Mouse (Mus musculus) gastrocnemius, adult 2 months (tissue): ENCODE results near the gene Zfp668. TPM values are rescaled to one million over a fixed set of nuclear protein-coding genes. Genes with fewer than 3 reads are reported as not detected.
"Not testable (repeated sequence)": the region's sequence is repeated elsewhere in the genome, so short reads cannot be mapped to it uniquely, and the experiment has no call there.

Experiments
- DNase-seq: peaks from one replicate; pipeline ENCODE4 v3.0.0; 2022
- H3K27ac ChIP-seq: fragments of 200-600 bp; 2 replicates; pipeline ENCODE4 v1.8.1; 2022; ENCODE audit warnings: mild to moderate bottlenecking
- H3K4me3 ChIP-seq: fragments of 200-600 bp; 2 replicates; pipeline ENCODE4 v1.8.1; 2022; ENCODE audit warnings: mild to moderate bottlenecking, moderate library complexity
- CTCF ChIP-seq: fragments of 200-600 bp; IDR thresholded peaks from 2 replicates; pipeline ENCODE4 v1.8.1; 2022; ENCODE audit warnings: antibody characterized with exemption, mild to moderate bottlenecking, moderate library complexity
- intact Hi-C: fragments of 180-260 bp; cut with DNase I; formaldehyde crosslinking; loops from one replicate; pipeline ENCODE4 v1.15.1; 2025
- total RNA-seq, 2 experiments: library from RNA; stranded (reverse); gene quantifications; 2 replicates each; pipeline ENCODE4 v1.2.3; 2021

Gene Zfp668
- total RNA-seq, 2 experiments from 2014 or later: 3.3 to 5.0 TPM

DNA sequence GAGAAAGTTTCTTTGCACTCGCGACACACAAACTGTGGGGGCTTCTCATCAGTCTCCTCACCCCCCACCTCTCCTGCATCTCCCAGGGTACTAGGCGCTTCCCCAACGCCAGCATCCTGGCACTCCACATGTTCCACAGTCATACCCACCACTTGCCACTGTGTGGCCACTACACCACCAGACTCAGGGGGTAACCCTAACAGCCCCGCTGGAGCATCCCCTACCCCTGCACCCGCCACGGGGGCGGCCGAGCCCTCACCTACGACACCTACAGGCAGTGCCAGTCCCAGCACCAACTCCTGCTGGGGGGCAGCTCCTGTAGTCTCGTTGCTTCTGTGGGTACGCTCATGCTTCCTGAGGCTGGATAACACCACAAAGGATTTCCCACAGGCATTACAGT lies 10.2 kb downstream of the Zfp668 start:
- no peak overlapping the region for H3K4me3 ChIP-seq
- H3K27ac ChIP-seq: no peak overlapping the region
- intact Hi-C loops: no loop called here
- TF ChIP-seq CTCF: no peak
- no peak for DNase-seq

DNA sequence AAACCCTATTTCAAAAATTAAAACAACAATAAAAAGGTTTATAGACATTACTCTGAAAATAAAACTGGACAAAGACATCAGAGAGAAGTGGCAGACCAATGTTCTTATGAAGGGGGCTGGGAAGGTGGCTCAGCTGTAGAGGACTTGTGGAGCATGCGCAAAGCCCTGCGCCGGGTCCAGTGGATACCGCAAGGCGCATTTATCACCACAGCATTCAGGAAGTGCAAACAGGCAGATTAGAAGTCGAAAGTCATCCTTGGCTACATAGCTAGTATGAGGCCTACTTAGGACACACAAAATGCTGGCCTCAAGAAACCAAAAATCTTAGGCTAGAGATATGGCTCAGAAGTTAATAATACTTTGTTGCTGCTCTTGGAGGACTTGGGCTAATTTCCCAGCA lies 18.4 kb downstream of the Zfp668 start:
- intact Hi-C loops: no loop called here
- Histone ChIP-seq H3K27ac (no peak overlapping the region), H3K4me3 (no peak overlapping the region)
- no peak for TF ChIP-seq CTCF
- no peak for DNase-seq

DNA sequence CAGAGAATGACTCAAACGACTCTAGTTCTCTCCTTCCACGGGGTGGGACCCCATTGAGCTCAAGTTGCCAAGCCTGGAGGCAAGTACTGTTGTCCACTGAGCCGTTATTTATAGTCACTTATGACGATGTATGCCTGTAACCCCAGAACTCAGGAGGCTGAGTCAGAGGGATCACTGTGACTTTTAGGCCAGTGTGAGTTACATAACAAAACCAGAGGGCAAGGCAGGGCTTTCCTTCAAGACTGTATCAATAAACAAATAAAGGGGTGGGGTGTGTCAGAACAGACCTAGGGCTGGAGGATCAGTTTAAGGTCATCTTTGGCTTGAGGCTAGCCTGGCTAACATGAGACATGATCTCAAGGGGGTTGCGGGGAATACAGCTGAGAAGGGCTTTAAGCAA lies 25.7 kb downstream of the Zfp668 start:
- no peak for TF ChIP-seq CTCF
- no peak for DNase-seq
- H3K27ac ChIP-seq: peak overlapping the region; percentile 78
- H3K4me3 ChIP-seq: no peak overlapping the region
- intact Hi-C loops: no loop called here

DNA sequence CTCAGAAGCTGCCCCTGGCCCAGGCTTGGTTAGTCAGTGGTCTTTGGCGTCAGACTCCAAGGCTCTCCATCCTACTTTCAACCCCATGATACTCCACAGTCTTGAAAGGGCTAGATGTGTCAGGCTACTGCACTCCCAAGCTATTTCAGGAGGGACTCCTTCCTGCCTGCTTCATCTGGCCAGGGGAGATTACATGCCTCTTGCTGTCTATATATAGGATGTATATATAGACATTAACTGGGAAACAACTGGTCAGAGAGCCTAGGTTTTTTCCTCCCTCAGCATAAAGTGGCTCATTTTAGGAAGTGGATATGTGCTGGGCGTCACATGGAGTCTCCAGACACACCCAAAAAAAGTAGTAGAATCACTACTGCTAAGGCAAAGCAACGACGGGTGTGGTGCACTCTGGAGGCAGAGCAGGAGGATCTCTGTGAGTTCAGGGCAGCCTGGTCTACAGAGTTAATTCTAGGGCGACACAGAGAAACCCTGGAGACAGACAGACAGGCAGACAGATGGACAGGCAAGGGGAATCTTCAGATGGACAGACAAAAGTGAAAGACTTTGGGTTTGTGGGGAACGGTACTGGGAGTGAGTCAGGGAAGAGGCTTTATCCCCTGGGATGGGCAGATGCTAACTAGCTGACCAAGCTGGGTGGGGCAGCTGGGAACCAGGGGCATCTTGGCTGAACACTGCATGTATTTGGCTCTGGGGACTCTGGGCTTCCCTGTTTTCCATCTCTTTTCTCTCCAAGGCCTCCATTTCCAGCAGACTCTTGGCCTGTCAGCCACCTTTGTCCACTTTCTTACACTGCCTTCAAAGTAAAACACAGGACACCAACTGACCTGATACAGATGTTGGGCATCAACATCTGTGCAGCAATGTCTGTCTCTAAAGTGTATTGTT lies 26.4 kb downstream of the Zfp668 start:
- peak; percentile 39 for DNase-seq
- peak overlapping the region; percentile 32 for H3K4me3 ChIP-seq
- intact Hi-C loops: no loop called here
- H3K27ac ChIP-seq: peak overlapping the region; percentile 78
- no peak for TF ChIP-seq CTCF

DNA sequence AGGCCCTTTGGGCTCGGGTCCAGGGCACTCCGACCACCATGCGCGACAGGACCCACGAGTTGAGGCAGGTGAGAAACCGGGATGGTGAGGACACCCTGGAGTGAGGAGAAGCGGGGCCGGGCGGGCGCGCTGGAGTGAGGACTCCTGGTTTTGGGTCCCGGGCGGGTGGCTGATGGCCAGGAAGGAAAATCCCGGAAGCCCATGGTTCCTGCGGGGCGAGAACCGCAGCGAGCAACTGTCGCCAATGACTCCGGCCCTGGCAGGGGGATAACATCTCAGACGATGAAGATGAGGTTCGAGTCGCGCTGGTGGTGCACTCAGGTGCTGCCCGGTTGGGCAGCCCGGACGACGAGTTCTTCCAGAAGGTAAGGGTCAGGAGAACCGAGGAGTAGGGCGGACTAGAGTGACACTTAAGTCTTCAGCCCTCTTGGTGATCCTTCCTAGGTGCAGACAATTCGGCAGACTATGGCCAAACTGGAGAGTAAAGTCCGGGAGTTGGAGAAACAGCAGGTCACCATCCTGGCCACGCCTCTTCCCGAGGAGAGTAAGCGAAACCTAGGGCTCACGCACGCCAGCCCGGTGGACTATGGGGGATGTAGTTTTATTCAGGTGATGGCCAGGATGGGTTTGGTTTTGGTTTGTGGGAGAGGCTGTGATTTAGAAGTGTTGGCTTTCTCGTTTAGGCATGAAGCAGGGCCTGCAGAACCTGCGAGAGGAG lies 34.5 kb downstream of the Zfp668 start:
- H3K27ac ChIP-seq: peak overlapping the region; percentile 96
- intact Hi-C loops: loop anchor here (5.0 kb wide), 1 partner anchor 40 kb away; the partner anchor contains the start of gene Hsd3b7
- peak overlapping the region; percentile 71 for H3K4me3 ChIP-seq
- peak; percentile 88 for DNase-seq
- TF ChIP-seq CTCF: no peak

DNA sequence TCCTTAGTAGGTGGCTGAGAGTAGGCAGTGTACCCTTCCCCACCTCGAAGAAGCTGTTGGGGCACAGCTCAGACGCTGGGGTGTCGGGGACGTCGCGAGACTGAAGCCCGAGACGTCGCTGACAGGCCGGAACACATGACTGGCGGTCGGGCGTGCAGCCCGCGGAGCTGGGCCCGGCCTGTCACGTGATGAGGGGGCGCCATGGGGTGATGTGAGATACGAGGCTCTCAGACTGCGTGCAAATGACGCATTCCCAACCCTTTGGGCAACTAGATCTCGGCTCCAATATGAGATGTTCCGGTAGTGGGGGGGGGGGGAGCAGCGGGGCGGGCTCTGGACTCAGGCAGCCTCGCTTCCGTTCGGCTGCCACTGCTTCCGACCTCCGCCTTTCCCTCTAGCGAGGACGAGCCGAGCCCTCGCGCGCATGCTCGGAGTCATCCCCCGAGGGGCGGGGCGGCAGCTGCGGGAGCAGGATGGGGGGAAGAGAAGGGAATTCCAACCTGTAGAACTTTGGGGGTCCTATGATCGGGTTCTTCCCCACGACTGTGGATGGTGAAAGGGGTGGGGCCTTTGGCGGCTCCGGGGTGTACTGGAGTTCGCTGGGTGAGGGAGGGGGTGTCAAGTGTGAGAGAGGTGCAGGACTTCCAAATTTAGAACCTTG lies 35.2 kb downstream of the Zfp668 start:
- no peak for TF ChIP-seq CTCF
- peak; percentile 97 for DNase-seq
- H3K27ac ChIP-seq: peak overlapping the region; percentile 96
- intact Hi-C loops: loop anchor here (2.0 to 5.0 kb wide), 2 partner anchors 33 to 39 kb away; partner anchors contain the start of gene Hsd3b7
- H3K4me3 ChIP-seq: peak overlapping the region; percentile 71

DNA sequence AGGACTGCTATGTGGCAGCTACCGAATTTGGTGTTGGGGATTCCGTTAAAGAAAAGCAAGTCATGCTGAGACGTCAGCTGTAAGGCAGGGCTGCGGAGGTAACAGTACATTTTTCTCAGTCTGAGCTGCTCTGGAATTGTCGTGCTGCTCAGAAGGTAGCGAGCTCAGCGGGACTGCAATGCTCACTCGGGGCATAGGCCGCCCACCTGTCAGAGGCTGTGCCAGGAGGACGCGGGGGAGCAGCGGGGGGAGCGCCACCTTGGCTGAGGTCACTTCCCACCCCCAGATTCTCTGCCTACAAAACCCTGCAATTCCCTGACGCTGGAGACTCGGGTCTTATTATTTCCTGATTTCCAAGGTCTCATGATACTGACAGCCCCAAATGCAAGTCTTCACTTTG lies 35.7 kb downstream of the Zfp668 start:
- intact Hi-C loops: loop anchor here (2.0 to 5.0 kb wide), 2 partner anchors 34 to 39 kb away; partner anchors contain the start of gene Hsd3b7
- peak overlapping the region; percentile 96 for H3K27ac ChIP-seq
- peak; percentile 65 for DNase-seq
- TF ChIP-seq CTCF: no peak
- H3K4me3 ChIP-seq: peak overlapping the region; percentile 71

DNA sequence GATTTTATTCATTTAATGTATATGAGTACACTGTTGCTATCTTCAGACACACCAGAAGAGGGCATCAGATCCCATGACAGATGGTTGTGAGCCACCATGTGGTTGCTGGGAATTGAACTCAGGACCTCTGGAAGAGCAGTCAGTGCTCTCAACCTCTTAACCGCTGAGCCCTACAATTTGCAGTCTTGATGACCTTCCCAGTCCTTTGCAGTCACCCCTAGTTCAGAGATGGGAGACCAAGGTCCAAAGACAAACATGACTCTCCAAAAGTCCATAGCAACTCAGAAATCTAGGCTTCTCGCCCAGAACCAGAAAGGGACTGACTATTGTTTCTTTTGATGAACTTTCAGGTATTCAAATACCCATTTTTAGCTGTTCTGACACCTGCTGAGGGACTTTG lies 36.6 kb downstream of the Zfp668 start:
- not testable (repeated sequence) for H3K4me3 ChIP-seq, DNase-seq
- intact Hi-C loops: loop anchor here (2.0 to 5.0 kb wide), 2 partner anchors 35 to 38 kb away; partner anchors contain the start of gene Hsd3b7
- peak overlapping the region; percentile 96; the same call in 1 of the 2 replicates for H3K27ac ChIP-seq

DNA sequence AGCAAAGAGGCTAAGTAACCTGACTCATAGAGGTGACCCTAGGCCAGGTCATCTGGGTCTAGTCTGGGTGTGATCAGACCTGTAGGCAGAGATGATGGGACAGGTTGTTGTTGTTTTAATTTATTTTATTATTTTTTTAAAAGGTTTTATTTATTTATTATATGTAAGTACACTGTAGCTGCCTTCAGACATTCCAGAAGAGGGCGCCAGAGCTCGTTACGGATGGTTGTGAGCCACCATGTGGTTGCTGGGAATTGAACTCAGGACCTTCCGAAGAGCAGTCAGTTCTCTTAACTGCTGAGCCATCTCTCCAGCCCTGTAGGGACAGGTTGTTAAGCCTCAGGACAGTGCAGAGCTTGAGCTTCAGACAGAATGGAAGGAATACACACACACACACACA lies 38.8 kb downstream of the Zfp668 start:
- DNase-seq, H3K27ac ChIP-seq, intact Hi-C loops, H3K4me3 ChIP-seq: not testable (repeated sequence)
- peak; percentile 14; the same call in 1 of the 2 replicates for TF ChIP-seq CTCF

DNA sequence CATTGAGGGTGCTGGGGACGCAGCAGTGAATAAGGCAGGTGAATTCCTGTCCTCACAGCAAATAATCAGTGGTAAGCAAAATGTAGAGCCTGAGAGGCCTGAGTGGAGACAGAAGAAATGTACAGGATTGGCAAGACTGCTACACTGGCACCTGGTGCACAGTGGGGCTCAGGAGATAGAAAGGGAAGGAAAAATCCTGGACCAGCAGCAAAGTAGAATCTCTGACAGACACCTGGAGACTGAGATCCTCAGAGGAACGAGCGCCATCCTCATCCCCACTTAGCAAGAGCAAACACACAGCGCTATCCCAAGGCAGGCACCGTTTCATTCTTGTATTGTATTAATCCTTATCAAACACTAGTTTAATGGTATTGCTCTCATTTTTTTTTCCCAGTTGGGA lies 39.2 kb downstream of the Zfp668 start:
- no peak overlapping the region for H3K4me3 ChIP-seq
- TF ChIP-seq CTCF: no peak
- intact Hi-C loops: no loop called here
- no peak overlapping the region for H3K27ac ChIP-seq
- DNase-seq: no peak

DNA sequence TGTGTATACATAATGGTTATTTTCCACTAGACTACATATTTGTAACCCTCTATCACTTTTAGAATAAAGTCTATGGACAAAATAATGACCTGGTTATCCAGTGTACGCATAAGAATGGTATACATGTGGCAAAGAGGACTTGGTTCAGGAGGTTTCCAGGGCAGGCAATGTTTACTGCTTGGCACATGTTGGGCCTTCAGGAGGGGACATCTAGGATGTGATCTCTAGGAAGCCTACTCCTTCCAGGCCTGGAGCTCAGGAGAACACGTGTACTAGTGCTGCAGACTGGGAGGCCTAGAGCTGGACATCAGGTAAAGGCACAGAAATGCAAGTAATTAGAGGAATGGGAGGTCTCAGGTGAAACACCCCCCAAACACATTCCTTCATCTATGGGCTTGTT lies 41.1 kb downstream of the Zfp668 start:
- no peak for TF ChIP-seq CTCF
- Histone ChIP-seq H3K27ac (no peak overlapping the region), H3K4me3 (no peak overlapping the region)
- DNase-seq: no peak
- intact Hi-C loops: no loop called here

DNA sequence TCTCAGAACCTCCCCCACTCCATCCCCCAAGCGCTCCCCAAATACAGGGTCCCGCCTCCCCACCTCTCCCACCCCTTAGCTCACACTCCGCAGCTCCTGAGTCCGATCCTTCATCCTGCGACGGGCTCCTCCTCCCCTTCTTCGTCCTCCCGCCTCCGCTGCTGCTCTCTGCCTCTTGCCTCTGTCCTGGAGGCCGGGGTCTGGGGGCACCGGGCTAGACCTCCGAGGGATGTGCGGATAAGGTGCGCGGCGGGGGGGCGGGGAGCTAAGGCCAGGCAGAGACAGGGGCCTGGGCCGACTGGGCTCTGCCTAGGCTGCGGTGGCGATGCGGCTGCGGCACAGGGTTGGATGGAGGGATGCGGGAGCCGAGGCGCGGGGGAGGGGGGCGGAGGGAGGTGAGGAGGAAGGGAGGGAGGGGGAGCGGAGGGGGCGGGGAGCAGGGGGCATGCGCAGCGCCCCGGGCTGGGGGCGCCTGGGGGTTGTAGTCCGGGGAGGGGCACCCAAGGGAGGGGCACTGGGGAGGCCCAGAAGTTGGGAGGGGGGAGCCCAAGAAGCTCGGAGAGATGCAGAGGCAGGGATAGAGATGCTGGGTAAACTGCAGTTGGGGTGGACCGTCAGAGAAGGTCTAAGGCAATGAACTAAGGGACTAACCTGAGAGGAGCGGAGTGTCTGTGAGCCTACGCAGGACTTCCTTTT lies 52.3 kb downstream of the Zfp668 start, which contains the start of the genes Stx4a and Stx1b:
Stx4a (plus strand) TSS at position 119 of the 696 bp plus-strand sequence.
Stx1b (minus strand) TSS at position 374 of the 696 bp plus-strand sequence.
- intact Hi-C loops: no loop called here
- Histone ChIP-seq H3K4me3 (peak within 1 kb of the TSS; percentile 71), H3K27ac (peak within 1 kb of the TSS; percentile 71)
- DNase-seq: peak; percentile 63
- TF ChIP-seq CTCF: no peak
